Mouse (Mus musculus): Measurements from ENCODE around the gene Lrrc39.

Lrrc39 gene

DNA sequence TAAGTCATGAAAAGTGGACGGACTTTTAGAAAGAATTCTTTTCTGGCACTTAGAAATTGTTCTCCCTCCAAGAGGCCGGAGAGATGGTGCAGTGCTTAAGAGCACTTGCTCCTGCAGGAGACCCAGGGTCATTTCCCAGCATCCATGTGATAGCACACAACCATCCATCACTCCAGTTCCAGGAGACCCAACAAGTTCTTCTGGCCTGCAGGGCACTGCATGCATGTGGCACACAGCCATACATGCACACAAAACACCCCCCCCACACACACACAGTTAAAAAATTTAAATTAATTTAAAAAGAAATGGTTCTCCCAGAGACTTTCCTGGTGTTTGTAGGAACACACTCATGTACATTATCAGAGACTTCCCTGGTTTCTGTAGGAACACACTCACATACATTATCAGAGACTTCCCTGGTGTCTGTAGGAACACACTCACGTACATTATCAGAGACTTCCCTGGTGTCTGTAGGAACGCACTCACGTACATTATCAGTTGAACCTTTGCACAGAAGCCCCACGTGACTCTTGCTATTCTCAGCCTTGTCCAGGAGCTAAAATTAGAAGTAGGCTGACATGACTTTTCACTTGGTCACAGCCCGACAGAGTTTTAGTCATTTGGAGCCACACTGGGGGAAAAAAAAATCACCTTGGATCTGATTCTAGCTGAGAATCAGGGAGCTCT, at the start of gene Lrrc39:
TSS of gene Lrrc39 (plus strand) at position 566 of the 687 bp plus-strand sequence.
- DNase-seq, result peak in 1 of 2 experiments; percentile 10

DNA sequence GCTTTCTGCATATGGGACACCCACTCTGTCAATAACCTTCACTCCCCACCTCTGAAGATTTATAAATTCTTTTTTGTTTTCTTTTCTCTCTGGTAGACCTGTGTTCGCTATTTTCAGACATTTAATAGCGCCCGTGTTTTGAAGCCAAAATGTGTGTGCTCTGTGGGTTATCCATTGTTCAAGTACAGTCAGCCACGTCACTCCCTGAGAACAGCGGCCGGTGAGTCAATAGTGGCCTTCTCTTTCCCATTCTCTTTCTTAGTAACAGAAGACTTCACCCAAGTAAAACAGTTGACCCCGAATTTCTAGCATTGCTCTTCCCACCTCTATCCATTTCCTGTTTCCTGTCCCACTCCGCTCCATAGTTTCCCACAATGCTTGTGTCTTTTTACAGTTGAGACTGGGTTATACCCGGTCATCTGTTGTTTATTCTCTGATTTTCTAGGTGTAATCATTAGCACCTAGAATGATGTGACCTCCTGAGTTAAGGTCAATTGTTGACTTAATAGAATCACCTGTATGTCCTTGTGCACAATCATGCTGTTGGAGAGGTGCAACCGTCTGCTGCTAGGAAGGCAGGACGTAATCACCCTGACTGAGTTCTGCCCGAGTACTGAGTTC, 42.5 kb upstream of the Lrrc39 start:
- DNase-seq, result no peak

DNA sequence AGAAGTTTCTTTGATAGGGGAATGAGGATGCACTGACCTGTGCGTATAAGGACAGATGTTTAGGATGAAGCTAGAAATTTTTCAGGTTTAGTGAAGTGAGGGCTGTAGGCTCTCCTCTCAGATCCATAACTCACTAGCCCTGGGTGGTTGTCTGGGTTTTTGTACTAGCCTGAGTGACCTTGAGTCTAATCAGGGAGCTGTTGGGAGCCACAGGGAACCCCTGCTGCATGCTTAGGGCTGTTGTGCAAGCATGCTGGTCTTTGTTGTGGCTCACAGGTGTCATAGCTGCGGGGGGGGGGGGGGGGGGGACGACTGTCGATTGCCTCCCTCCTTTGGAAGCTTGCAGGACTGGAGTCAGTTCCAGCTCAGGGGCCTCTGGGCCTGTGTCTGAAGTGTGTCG, 33.0 kb upstream of the Lrrc39 start:
- DNase-seq, result no peak

GRCm38 (mm10) chr3:116530826-116531225, 31.9 kb upstream of the Lrrc39 start:
- no peak for DNase-seq

DNA sequence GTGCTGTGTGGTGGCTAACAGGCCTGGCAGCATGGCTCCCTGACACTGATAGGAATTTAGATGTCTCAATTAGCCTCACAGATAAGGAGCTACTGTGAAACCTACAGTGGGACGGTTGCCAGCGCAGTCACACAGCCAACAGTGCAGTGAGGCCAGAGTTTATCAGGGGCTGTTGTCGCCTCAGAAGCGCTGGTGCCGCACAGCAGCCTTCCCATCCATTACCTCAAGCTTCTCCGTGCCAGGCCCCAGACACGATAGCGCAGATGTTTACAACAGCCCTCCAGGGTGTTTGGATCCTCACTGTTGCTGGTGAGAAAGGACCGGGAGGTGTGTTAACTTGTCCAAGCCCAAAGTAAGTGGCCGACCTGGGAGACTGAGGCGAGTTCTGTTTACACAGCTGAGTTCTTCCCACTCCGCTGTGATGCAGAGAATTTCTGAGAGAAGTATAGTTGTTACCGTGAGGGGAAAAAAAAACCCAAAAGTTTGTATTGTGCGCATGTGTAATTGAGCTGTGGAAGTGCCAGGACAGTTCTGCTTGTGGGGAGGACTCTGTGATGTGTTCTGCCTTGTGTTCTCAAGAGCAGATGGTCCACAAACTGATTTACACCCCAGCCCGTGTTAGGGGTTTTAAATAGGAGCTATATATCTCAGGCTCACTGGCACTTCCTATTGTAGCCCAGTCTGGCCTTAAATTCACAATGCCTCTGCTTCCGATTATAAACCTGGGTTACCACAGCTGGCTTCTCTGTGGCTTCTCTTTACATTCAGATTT, 26.2 kb upstream of the Lrrc39 start:
- no peak for DNase-seq

GRCm38 (mm10) chr3:116537200-116537573, 25.6 kb upstream of the Lrrc39 start:
- no peak for DNase-seq

DNA sequence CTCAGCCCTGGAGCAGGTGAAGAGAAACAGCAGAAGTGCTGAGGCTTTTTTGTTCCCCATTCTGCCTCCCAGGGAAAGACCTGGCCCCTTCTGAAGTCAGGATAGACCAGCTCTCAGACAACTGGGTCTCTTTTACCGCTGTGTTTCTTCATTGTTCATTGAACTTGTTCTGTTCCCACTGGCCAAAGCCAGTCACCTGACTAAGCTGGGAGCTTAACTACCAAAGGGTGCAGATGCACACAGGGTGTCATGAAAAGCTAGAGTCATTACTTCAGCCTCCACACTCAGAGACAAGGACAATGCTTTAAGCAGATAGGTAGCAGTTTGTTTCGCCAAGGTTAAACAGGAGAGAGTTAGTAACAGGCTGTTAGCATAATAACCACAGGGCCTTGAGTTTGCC, 20.7 kb upstream of the Lrrc39 start:
- DNase-seq, result no peak

DNA sequence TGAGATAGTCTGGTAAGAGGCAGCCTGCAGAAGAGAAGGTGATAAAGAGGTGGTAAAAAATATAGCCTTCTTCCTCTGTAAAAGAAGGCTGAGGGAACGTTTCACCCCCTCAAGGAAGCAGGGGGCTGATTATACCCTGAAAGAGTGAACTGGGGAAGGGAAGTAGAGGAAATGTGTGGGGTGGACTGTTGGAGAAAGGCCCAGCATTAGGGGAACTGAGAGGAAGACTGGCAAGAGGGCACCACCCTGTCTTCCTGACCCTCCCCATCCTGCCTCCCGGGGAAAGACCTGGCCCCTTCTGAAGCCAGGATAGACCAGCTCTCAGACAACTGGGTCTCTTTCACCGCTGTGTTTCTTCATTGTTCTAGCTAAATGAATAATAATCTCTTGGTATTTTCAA, 20.2 kb upstream of the Lrrc39 start:
- no peak for DNase-seq

DNA sequence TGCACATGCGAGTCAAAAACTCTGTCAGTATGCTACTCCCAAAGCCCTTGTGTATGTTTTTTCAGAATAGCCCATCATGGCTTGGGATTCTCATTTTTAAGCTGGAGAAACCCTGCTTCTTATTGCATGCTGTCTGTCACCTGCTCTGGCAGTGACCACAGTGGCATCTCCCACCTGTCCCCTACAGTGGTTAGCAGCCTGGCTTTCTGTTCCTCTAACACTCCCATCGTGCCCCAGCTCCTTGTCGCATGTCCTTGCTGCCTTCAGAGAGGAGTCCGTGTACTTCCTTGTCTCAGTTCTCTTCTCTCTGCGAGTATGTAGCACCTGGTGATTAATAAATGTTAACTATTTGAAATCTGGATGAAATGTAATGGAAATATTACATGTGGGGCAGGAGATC, 15.3 kb upstream of the Lrrc39 start:
- no peak for DNase-seq

- DNase-seq, result no peak
Measured at GRCm38 (mm10) chr3:116551362-116551761, 11.4 kb upstream of the Lrrc39 start.

DNA sequence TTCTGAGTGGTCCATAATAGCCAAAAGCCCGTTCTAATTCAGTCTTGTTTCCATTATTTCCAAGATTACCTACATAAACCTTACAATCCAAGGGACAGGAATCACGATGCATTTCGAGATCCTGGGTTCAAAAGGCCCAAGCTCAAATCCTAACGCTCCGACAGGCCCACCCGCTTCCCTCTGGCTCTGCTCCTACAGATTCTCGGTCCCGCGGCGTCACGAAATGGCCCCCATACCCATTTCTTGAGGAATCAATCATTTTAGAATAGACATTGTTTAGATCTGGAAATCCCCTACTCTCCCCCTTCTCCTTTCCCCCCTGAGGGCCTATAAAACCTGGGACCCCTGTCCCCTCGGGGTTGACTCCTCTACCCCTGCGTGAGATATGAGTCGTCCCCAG, 1.5 kb upstream of the Lrrc39 start:
- DNase-seq, result peak; percentile 22 to 46

- no peak for DNase-seq
Measured at GRCm38 (mm10) chr3:116563095-116563492, 321 bp downstream of the Lrrc39 start.

DNA sequence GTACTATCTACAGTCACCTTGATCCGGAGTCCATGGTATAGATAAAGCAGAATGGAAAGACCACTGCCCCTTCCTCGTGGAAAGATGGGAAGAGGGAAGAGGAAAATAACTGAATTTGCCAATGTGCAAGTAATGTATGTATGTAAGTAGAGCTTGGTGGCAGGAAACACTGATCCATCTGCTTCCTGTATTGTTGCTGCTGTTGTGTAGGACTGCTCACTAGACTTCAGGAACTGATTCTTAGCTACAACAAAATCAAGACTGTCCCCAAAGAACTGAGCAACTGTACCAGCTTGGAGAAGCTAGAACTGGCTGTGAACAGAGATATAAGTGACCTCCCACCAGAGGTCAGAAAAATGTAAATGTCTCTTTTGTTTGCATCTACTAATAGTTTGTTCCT, 7.9 kb downstream of the Lrrc39 start:
- DNase-seq, result no peak

DNA sequence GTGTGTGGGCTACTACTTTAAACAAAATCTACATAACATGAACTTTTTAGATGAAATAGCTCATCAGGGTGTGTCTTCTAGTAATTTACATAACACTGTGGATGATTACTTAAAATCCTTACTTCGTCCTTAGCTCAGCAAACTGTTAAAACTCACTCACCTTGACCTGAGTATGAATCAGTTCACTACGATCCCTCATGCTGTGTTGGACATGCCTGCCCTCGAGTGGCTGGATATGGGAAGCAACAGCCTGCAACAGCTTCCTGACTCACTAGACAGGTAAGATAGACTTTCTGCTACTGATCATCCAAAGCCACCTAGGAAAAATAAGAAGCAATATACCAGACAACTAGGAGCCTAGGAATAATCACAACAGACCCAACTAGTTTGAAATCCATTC, 14.5 kb downstream of the Lrrc39 start:
- peak in 1 of 2 experiments; percentile 23 for DNase-seq

DNA sequence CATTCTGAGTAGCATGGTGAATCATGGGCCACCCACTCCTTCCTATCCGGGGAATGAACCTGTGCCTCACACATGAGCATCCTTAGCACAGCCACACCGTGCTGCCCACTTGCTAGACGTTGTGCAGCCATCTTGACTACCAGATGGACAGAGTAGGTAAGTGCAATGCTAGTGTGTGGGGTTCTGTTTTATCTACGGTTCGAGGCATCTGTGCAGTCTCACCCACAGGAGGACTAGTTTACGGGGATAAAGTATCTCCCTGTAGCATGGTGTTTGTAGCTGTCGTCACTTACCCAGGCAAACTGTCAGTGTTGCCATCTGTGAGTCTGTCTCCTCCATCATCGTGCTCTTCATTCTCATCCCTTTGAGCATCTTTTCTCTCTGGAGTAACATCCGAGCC, 19.4 kb downstream of the Lrrc39 start:
- DNase-seq, result no peak

DNA sequence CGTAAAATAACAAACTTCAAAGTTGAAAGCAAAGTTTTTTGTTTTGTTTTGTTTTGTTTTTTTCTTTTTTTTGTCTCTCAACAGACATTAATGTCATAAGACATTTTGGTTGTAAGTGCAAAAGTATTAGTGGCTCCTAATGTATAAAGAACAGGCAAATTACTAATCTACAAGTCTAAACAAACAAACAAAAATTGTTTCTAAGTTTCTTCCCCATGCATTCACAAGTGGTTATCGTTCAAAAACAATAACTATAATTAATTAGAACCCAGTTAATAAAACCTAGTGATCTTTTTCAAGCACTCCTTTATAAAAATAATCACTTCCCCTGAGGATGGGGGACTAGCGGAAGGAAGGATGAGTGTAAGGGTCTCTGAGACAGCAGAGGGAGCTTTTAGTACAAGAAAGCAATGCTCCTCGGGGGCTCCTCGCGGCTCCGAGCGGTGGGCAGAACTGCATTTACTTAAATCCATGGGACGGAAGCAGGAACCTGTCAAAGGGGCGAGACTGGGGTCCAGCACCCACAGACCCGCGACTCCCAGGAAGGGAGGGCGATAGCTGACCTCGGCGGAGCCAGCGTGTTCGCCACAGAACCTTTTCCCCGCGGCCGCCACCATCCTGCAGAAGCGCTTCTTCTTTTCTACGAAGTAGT, 31.4 kb downstream of the Lrrc39 start:
- no peak for DNase-seq

- DNase-seq, result peak; percentile 99 to 100
Measured at GRCm38 (mm10) chr3:116594728-116595602, 32.2 kb downstream of the Lrrc39 start, which contains the start of gene Sass6. Gene Sass6, plus strand, starts transcription at chr3:116594982.

DNA sequence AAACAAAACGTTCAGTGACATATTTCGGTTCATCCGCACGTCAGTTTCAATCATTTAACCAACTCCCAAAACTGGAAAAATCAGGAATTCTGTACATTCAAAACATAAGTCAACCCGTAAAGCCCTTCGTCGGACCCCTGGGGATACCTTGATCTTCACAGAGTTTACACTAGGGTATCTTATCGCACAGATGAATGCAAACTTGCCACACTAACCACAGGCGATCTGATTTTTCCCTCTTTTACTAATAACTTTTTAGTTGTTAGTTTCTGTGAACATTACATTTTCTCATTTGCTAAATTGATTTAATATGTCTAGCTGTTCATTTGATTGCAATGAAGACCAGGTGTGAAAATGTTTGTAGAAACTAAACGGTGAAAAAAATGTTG, 32.8 kb downstream of the Lrrc39 start:
- DNase-seq, result no peak

GRCm38 (mm10) chr3:116599705-116600104, 36.9 kb downstream of the Lrrc39 start:
- no peak for DNase-seq

GRCm38 (mm10) chr3:116601005-116601404, 38.2 kb downstream of the Lrrc39 start:
- DNase-seq, result no peak

DNA sequence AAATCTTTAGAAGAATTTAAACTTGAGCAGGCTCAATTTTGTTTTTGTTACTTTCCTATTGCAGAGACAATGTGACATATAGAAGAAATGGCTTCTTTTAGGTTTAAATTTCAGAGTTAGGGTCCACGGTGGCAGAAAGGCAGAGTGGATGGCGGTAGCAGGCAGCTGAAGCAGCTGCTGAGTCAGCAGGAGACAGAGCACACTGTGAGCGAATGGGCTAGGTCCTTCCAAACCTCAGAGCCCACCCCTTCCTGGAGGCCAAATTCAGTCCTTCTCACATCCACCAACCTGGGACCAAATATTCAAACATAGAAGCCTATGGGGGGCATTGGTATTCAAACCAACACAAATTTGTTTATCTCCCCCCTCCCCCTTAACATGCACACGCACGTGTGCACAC, 39.0 kb downstream of the Lrrc39 start:
- no peak for DNase-seq

- DNase-seq, result peak in 1 of 2 experiments; percentile 29
Measured at GRCm38 (mm10) chr3:116604570-116604969, 41.8 kb downstream of the Lrrc39 start.
